Mouse (Mus musculus): Measurements from ENCODE around the gene Csf1. TPM values are rescaled to one million over a fixed set of nuclear protein-coding genes. Genes with fewer than 3 reads are reported as not detected.
A peak's percentile ranks its signal among the peaks of the same experiment; 100 is the strongest.

Csf1 gene
- polyA plus RNA-seq, 1 experiment from 2014 or later, result 7.0 TPM

DNA sequence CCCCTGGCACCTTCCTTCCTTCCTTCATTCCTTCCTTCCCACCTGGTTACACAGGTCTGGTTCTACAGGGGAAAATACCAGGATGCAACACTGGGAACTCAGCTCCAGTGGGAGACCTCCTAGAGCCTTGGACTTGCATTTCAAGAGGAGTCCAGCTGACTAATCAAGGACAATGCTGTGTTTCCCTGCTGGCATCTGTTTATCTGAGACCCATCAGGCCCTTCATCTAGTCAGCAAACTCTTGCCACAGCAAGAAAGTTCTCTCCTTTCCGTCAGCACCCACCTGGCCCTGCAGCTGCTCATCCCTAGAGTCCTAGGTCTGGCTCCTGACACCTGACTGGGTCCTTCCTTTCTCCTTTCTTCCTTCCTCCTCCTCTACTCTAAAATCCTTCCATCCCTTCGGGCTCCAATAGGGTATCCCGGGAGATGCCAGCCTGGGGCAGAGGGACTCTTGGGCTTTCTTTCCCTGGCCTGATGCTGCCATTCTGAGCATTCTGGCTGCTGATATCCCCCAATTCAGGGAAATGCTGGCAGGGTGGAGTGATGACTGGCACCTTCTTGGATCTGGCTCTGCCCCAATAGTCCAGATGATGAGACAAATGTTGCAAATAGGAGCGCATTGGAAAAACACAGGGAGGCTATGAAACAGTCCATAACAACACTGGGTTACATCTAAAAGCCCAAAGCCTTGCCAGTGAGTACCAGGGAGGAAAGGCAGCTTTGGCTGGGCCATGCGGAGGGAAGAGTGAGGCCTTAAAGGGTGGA lies 2.7 kb downstream of the Csf1 start:
- H3K27ac ChIP-seq (ENCODE audit: low read depth, low read length), result peak overlapping the region; percentile 60
- peak; percentile 40; the same call in 1 of the 2 replicates for ATAC-seq

DNA sequence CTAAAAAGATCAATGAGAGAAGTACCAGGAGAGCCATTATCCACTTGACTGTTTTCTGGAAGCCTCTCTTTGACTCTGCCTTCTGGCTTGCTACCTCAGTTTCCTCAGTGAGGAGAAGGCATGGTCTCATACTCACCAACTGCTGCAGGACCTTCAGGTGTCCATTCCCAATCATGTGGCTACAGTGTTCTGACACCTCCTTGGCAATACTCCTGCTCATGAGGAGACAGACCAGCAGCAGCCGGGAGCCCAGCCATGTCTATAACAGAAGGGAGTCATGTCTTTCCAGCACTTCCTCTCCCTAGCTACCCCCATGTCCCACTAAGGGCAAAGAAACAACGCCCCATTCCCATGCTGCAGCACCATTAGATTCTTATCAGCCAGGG lies 3.8 kb downstream of the Csf1 start:
- Histone ChIP-seq H3K9ac (ENCODE audit: low read length) (no peak overlapping the region), H3K36me3 (ENCODE audit: control insufficient read depth, insufficient read depth, low read length) (no peaks in the 10 kb centered on the region), H3K4me2 (ENCODE audit: low read length) (no peak overlapping the region), H3K27me3 (replicated peaks; ENCODE audit: control insufficient read depth, insufficient read depth, low read length) (no peaks in the 10 kb centered on the region), H3K27ac (ENCODE audit: low read depth, low read length) (no peak overlapping the region), H3K9me3 (replicated peaks; ENCODE audit: control insufficient read depth, low read length) (no peaks in the 10 kb centered on the region), H3K4me3 (ENCODE audit: low read depth, low read length) (no peak overlapping the region), H3K4me1 (ENCODE audit: control insufficient read depth, insufficient read depth, low read length) (peaks cover 26% of the 10 kb centered on the region)
- ATAC-seq (no peak), DNase-seq (ENCODE audit: low spot score) (no peak)
- 87% methylated on average over 2 of the region's 2 CpGs for WGBS

More for the DNA sequence above, 2.7 kb downstream of the Csf1 start:
- H3K4me2 ChIP-seq (ENCODE audit: low read length), result peak overlapping the region; percentile 4; the same call in 1 of the 2 replicates
- H3K4me1 ChIP-seq (ENCODE audit: control insufficient read depth, insufficient read depth, low read length), result peaks cover 26% of the 10 kb centered on the region
- no peaks in the 10 kb centered on the region for H3K27me3 ChIP-seq (replicated peaks; ENCODE audit: control insufficient read depth, insufficient read depth, low read length)
- no peaks in the 10 kb centered on the region for H3K9me3 ChIP-seq (replicated peaks; ENCODE audit: control insufficient read depth, low read length)
- no peak overlapping the region for H3K9ac ChIP-seq (ENCODE audit: low read length)
- no peaks in the 10 kb centered on the region for H3K36me3 ChIP-seq (ENCODE audit: control insufficient read depth, insufficient read depth, low read length)
- no peak overlapping the region for H3K4me3 ChIP-seq (ENCODE audit: low read depth, low read length)
- 66% methylated on average over 5 of the region's 5 CpGs for WGBS
- DNase-seq (ENCODE audit: low spot score), result peak; percentile 77

DNA sequence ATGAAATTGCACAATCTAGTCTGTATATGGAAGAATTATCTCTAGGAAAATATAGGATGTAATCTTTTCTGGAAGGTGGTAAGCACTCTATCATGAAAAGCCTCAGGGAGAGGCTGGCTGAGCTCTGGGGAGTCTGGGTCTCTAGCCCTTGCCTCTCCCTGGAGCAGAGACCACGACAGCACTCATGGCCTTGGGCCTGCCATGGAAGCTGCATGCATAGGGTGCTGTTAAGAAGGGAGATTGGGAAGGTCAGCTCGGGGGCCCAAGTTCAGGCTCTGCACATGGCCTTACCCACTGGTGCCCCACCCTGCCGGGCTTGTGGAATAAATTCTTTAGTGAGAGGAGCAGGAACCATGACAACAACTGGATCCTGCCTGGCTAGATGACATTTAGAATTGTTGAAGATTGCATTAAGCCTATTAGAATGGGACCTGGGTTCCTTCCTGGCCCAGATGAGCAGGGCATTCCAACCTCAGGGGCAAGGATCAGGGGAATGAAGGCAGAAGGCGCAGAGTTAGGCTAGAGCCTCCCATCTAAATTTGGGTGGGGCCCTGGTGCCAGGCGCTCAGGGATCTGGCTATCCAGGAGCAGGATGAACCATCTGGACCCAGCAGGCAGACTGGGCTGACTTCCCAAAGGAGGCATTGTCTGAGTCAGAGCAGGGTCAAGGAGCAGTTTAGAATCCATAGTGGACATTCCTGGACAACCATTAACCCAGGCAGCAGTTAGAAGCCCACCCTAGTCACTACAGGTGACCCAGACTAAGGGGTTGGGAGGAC lies 4.4 kb downstream of the Csf1 start:
- Histone ChIP-seq H3K4me2 (ENCODE audit: low read length) (no peak overlapping the region), H3K4me1 (ENCODE audit: control insufficient read depth, insufficient read depth, low read length) (peaks cover 26% of the 10 kb centered on the region), H3K27me3 (replicated peaks; ENCODE audit: control insufficient read depth, insufficient read depth, low read length) (no peaks in the 10 kb centered on the region), H3K9ac (ENCODE audit: low read length) (no peak overlapping the region), H3K36me3 (ENCODE audit: control insufficient read depth, insufficient read depth, low read length) (no peaks in the 10 kb centered on the region), H3K27ac (ENCODE audit: low read depth, low read length) (no peak overlapping the region), H3K4me3 (ENCODE audit: low read depth, low read length) (no peak overlapping the region), H3K9me3 (replicated peaks; ENCODE audit: control insufficient read depth, low read length) (no peaks in the 10 kb centered on the region)
- WGBS, result 81% methylated on average over 5 of the region's 5 CpGs
- ATAC-seq (no peak), DNase-seq (ENCODE audit: low spot score) (no peak)

DNA sequence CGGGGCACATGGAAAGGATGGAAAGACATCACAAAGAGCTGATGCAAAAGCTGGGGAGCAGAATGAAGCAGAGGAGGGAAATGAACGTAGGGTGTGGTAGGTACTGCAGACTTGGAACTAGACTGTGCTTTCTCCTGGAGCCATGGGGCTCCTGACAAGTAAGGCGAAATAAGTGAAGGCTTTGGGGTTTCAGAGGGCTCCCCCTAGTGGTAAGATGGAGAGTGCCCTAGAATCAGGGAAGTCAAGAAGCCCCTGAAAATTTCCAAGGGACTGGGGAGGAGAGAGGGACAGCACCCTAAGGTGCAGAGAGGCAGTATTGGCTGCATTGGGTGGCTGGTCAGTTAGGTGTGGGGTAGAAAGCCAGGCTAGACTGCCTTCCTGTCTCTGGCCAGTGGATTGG lies 5.6 kb downstream of the Csf1 start:
- H3K27me3 ChIP-seq (replicated peaks; ENCODE audit: control insufficient read depth, insufficient read depth, low read length), result no peaks in the 10 kb centered on the region
- peaks cover 26% of the 10 kb centered on the region for H3K4me1 ChIP-seq (ENCODE audit: control insufficient read depth, insufficient read depth, low read length)
- H3K9me3 ChIP-seq (replicated peaks; ENCODE audit: control insufficient read depth, low read length), result no peaks in the 10 kb centered on the region
- H3K36me3 ChIP-seq (ENCODE audit: control insufficient read depth, insufficient read depth, low read length), result peaks cover 9% of the 10 kb centered on the region; the same call in 1 of the 2 replicates
- no peak overlapping the region for H3K4me2 ChIP-seq (ENCODE audit: low read length)
- H3K9ac ChIP-seq (ENCODE audit: low read length), result no peak overlapping the region
- no peak overlapping the region for H3K4me3 ChIP-seq (ENCODE audit: low read depth, low read length)
- DNase-seq (ENCODE audit: low spot score) (peak; percentile 35), ATAC-seq (no peak)
- no peak overlapping the region for H3K27ac ChIP-seq (ENCODE audit: low read depth, low read length)
- WGBS, result 41% methylated on average over 3 of the region's 3 CpGs

DNA sequence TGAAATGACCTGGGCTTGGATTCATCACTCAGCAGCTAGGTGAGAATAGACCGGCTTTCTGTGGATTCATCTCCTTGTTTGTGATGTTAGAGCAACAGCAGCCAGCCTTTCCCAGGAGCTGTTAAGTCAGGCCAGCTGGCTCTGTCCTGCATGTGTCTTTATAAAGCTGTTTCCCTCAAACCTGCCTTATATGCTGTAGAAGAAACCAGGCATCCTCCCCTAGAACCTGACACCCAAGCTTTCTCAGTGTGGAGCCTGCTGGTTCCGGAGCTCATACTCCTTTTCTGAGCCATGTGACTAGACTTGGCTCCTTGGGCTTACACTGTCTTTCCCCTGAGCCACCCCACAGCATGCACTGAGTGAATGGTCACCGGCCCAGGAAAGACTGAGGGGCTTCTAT lies 8.7 kb downstream of the Csf1 start:
- WGBS, result 75% methylated on average over 3 of the region's 3 CpGs
- Histone ChIP-seq H3K4me3 (ENCODE audit: low read depth, low read length) (no peak overlapping the region), H3K36me3 (ENCODE audit: control insufficient read depth, insufficient read depth, low read length) (peaks cover 21% of the 10 kb centered on the region; the same call in 1 of the 2 replicates), H3K4me1 (ENCODE audit: control insufficient read depth, insufficient read depth, low read length) (peaks cover 4% of the 10 kb centered on the region; the same call in 1 of the 2 replicates), H3K27ac (ENCODE audit: low read depth, low read length) (no peak overlapping the region; the same call in 1 of the 2 replicates), H3K9ac (ENCODE audit: low read length) (no peak overlapping the region), H3K27me3 (replicated peaks; ENCODE audit: control insufficient read depth, insufficient read depth, low read length) (no peaks in the 10 kb centered on the region), H3K4me2 (ENCODE audit: low read length) (no peak overlapping the region), H3K9me3 (replicated peaks; ENCODE audit: control insufficient read depth, low read length) (no peaks in the 10 kb centered on the region)
- no peak for ATAC-seq
- DNase-seq (ENCODE audit: low spot score), result no peak

DNA sequence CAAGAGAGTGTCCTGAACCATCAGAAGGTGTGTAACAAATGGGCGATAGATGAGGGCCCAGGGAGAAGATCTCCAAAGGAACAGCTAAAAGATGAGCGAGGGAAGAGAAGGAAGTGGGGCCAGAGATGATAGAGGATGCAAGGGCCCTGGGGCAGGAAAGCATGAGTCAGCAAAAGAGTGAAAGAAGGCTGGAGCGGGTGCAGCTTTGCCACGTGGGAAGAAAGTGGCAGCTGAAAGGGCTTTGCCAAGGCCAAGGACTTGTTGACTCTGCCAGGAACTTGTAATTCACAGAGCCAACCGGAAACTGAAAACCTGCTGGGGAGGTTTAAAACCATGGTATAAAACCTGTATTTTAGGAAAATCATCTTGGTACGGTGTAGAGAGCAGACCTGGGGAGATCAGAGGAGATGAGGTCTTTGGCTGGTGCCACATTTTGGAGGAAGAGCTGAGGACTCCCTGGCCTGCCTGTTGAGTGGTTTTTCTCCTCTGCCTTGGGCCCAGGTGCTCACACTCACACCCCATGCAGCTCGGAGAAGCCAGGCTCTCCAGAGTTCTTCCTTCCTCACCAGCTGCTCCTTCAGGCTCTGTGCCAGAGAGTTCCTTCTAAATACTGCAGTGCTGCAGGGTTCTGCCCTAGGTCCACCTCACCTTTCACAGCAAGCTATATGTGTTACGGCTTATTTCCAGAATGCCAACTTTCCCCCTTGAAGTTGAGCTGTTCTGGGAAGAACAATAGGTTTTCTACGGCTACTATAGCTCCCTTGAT lies 9.3 kb downstream of the Csf1 start:
- Histone ChIP-seq H3K9ac (ENCODE audit: low read length) (no peak overlapping the region), H3K27me3 (replicated peaks; ENCODE audit: control insufficient read depth, insufficient read depth, low read length) (no peaks in the 10 kb centered on the region)
- 0 out of 2 replicates have a peak, but pooled peaks have one; percentile 27 for ATAC-seq

DNA sequence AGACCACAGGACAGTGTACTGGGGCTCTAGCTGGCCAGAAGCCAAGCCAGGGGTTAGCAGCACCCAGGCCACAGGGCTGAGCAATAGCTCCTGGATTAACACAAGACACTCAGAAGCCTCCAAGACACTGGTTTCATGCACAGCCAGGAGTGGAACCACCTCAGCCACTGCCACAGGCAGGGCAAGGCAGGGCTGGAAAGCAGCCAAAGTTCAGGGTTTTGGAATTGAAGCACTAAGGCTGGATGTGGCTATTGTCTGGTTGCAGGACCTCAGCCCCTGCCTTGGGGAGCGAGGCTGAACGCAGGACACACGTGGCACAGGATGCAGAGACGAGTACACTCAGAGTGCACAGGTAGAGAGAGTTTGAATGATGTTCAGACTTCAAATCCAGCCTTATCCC lies 10.8 kb downstream of the Csf1 start:
- H3K4me1 ChIP-seq (ENCODE audit: control insufficient read depth, insufficient read depth, low read length), result peaks cover 4% of the 10 kb centered on the region; the same call in 1 of the 2 replicates
- H3K36me3 ChIP-seq (ENCODE audit: control insufficient read depth, insufficient read depth, low read length), result peaks cover 27% of the 10 kb centered on the region; the same call in 1 of the 2 replicates
- 41% methylated on average over 4 of the region's 4 CpGs for WGBS
- DNase-seq (ENCODE audit: low spot score), result no peak
- no peak overlapping the region for H3K27ac ChIP-seq (ENCODE audit: low read depth, low read length)
- no peak overlapping the region for H3K4me3 ChIP-seq (ENCODE audit: low read depth, low read length)
- no peaks in the 10 kb centered on the region for H3K27me3 ChIP-seq (replicated peaks; ENCODE audit: control insufficient read depth, insufficient read depth, low read length)
- H3K9me3 ChIP-seq (replicated peaks; ENCODE audit: control insufficient read depth, low read length), result no peaks in the 10 kb centered on the region
- H3K4me2 ChIP-seq (ENCODE audit: low read length), result no peak overlapping the region
- peak; percentile 35; the same call in 1 of the 2 replicates for ATAC-seq
- H3K9ac ChIP-seq (ENCODE audit: low read length), result no peak overlapping the region

More for the DNA sequence above, 9.3 kb downstream of the Csf1 start:
- peak; percentile 34 for DNase-seq (ENCODE audit: low spot score)
- Histone ChIP-seq H3K4me1 (ENCODE audit: control insufficient read depth, insufficient read depth, low read length) (peaks cover 4% of the 10 kb centered on the region; the same call in 1 of the 2 replicates), H3K27ac (ENCODE audit: low read depth, low read length) (peak overlapping the region; percentile 3; the same call in 1 of the 2 replicates), H3K4me3 (ENCODE audit: low read depth, low read length) (no peak overlapping the region), H3K9me3 (replicated peaks; ENCODE audit: control insufficient read depth, low read length) (no peaks in the 10 kb centered on the region), H3K36me3 (ENCODE audit: control insufficient read depth, insufficient read depth, low read length) (peaks cover 24% of the 10 kb centered on the region; the same call in 1 of the 2 replicates), H3K4me2 (ENCODE audit: low read length) (no peak overlapping the region)
- WGBS, result 73% methylated on average over 9 of the region's 9 CpGs

DNA sequence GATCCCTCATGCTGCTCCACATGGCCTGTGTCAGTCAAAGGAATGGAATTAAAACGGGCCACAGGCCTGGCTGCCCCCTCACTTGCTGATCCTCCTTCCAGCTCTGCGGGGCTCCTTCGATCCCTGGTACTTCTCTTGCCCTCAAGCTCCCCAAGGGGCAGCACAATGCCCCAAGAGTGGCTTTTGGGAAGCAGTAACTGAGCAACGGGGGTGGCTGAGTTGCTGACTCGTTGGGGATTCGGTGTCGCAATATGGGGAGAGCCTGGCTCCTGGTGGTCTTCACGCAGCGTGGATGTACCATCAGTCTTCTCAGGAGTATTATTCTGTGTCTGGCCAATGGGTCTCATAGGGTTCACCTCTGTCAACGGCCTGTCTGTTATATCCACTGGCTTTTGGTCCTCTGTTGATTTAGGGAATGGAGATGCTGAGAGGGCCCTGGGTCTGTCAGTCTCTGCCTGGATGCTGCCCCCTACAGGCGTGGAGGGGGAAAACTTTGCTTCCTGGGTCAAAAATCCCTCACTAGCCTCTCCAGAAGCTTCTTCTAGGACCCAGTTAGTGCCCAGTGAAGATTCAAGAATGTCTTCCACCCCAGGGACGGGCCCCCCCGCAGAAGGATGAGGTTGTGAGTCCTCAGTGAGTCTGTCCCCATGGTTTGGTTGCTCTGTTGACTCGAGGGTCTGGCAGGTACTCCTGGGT lies 11.9 kb downstream of the Csf1 start:
- peaks cover 4% of the 10 kb centered on the region; the same call in 1 of the 2 replicates for H3K4me1 ChIP-seq (ENCODE audit: control insufficient read depth, insufficient read depth, low read length)
- H3K27ac ChIP-seq (ENCODE audit: low read depth, low read length), result no peak overlapping the region
- WGBS, result 82% methylated on average over 14 of the region's 14 CpGs
- H3K9me3 ChIP-seq (replicated peaks; ENCODE audit: control insufficient read depth, low read length), result no peaks in the 10 kb centered on the region
- ATAC-seq (no peak), DNase-seq (ENCODE audit: low spot score) (no peak)
- peaks cover 27% of the 10 kb centered on the region; the same call in 1 of the 2 replicates for H3K36me3 ChIP-seq (ENCODE audit: control insufficient read depth, insufficient read depth, low read length)
- no peaks in the 10 kb centered on the region for H3K27me3 ChIP-seq (replicated peaks; ENCODE audit: control insufficient read depth, insufficient read depth, low read length)
- H3K4me2 ChIP-seq (ENCODE audit: low read length), result no peak overlapping the region
- H3K4me3 ChIP-seq (ENCODE audit: low read depth, low read length), result no peak overlapping the region
- H3K9ac ChIP-seq (ENCODE audit: low read length), result no peak overlapping the region
